Mouse (Mus musculus) liver, adult (tissue): ENCODE measurements around the gene Slc47a1.

ENCODE experiments used
- GATA4 ChIP-seq: IDR thresholded peaks from 2 replicates; pipeline ENCODE4 v1.6.1; 2014; ENCODE audit warnings: mild to moderate bottlenecking, low read length; ENCODE audit not compliant: insufficient replicate concordance

The Slc47a1 gene

GRCm38 (mm10) chr11:61300205-61300604 lies 77.9 kb downstream of the Slc47a1 start:
- TF ChIP-seq GATA4: no peak

GRCm38 (mm10) chr11:61297901-61298300 lies 80.2 kb downstream of the Slc47a1 start:
- TF ChIP-seq GATA4: no peak

- TF ChIP-seq GATA4: no peak
Measured at GRCm38 (mm10) chr11:61297326-61297725, 80.8 kb downstream of the Slc47a1 start.

GRCm38 (mm10) chr11:61296556-61296955 lies 81.6 kb downstream of the Slc47a1 start:
- TF ChIP-seq GATA4: no peak

GRCm38 (mm10) chr11:61295556-61295955 lies 82.6 kb downstream of the Slc47a1 start:
- TF ChIP-seq GATA4: no peak

GRCm38 (mm10) chr11:61294431-61294830 lies 83.7 kb downstream of the Slc47a1 start:
- TF ChIP-seq GATA4: no peak
